Mouse (Mus musculus) embryonic fibroblast, embryonic 13.5 days (primary cell): ENCODE data around the gene Il12rb1.

Source experiments
- CTCF ChIP-seq: IDR thresholded peaks from 2 replicates; pipeline ENCODE4 v1.5.1; 2011; ENCODE audit warnings: mild to moderate bottlenecking, control low read depth, low read length, moderate library complexity, borderline replicate concordance; ENCODE audit not compliant: insufficient read depth
- POLR2A ChIP-seq: IDR thresholded peaks from 2 replicates; pipeline ENCODE4 v1.6.1; 2011; ENCODE audit warnings: low read depth, mild to moderate bottlenecking, control low read depth, low read length, moderate library complexity

- TF ChIP-seq CTCF: no peak
- TF ChIP-seq POLR2A: no peak
Measured at GRCm38 (mm10) chr8:70806541-70806940, 1.7 kb upstream of the Il12rb1 start.
